22 mouse cellular contexts compared by ENCODE assay signal in the genomic region with DNA sequence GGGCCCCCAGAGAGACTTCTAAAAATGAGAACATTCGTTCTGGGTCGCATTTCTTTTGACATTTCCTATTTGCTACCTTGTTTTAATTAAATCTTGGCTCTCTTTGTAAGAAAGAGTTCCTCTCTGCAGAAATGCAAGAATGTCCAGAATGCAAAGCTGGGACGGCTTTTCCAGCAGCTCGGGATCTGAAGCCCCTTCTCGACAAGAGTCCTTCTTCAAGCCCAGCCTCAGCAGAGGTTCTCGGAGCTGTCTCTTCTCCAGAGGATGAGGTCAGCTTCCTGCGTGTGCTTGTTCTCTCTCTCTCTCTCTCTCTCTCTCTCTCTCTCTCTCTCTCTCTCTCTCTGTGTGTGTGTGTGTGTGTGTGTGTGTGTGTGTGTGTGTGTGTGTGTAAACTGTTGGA. TPM values are rescaled to one million over a fixed set of nuclear protein-coding genes. Genes with fewer than 3 reads are reported as not detected.
DNase-seq lines count a peak whose midpoint lies in the region; ATAC-seq and TF ChIP-seq lines count a peak whose summit lies in the region.
"Had no signal": no experiment of that assay in that cellular context is flagged by ENCODE, and none has a peak within 500 bp of the region (broad histone marks: within the 10 kb centered on the region; RNA-seq: fewer than 3 reads in every experiment).

No protein-coding gene starts in this region.

- H3K4me2 ChIP-seq in heart, embryonic 12.5 days, result no peak overlapping the region
- no peak overlapping the region for H3K4me2 ChIP-seq in liver, embryonic 15.5 days
- H3K4me2 ChIP-seq: forebrain, embryonic 15.5 days; hindbrain, embryonic 14.5 days; midbrain, embryonic 11.5 days had no signal

- no peaks in the 10 kb centered on the region for H3K9me3 ChIP-seq in heart, embryonic 12.5 days (replicated peaks)
- no peaks in the 10 kb centered on the region for H3K9me3 ChIP-seq in liver, embryonic 15.5 days (replicated peaks)
- H3K9me3 ChIP-seq: forebrain, embryonic 15.5 days; G1E had no signal

- TF ChIP-seq EP300 in heart, adult 2 months (IDR thresholded peaks at IDR 0.05; ENCODE audit: insufficient read depth, low read depth, low read length), result no peak

- H3K9ac ChIP-seq in heart, adult 2 months (ENCODE audit: low read depth, low read length), result no peak overlapping the region
- H3K9ac ChIP-seq in heart, embryonic 12.5 days, result no peak overlapping the region
- H3K9ac ChIP-seq in liver, embryonic 15.5 days, result no peak overlapping the region
- H3K9ac ChIP-seq: forebrain, embryonic 15.5 days; hindbrain, embryonic 14.5 days had no signal

- TF ChIP-seq POLR2A in heart, adult 2 months (IDR thresholded peaks at IDR 0.05; ENCODE audit: insufficient read depth, low read depth, low read length), result no peak
- TF ChIP-seq POLR2A in testis, adult 2 months (IDR thresholded peaks at IDR 0.05; ENCODE audit: control insufficient read depth, low read depth, low read length), result no peak

- 0 out of 2 replicates have a peak, but pooled peaks cover 1% of the 10 kb centered on the region for H3K79me2 ChIP-seq in heart, adult 2 months (replicated peaks; ENCODE audit: control insufficient read depth, insufficient read depth, low read length)

- H3K36me3 ChIP-seq in heart, adult 2 months (ENCODE audit: control insufficient read depth, insufficient read depth, low read length), result no peaks in the 10 kb centered on the region
- H3K36me3 ChIP-seq in heart, embryonic 12.5 days, result peaks cover 10% of the 10 kb centered on the region
- H3K36me3 ChIP-seq in testis, adult 2 months (ENCODE audit: control insufficient read depth, insufficient read depth, low read length), result no peaks in the 10 kb centered on the region
- peaks cover 12% of the 10 kb centered on the region for H3K36me3 ChIP-seq in liver, embryonic 15.5 days (replicated peaks)

- no peak for ATAC-seq in heart, embryonic 12.5 days (ENCODE audit: insufficient number of reproducible peaks, low FRiP score)
- no peak for ATAC-seq in liver, embryonic 15.5 days (ENCODE audit: insufficient read depth)
- ATAC-seq: forebrain, embryonic 15.5 days; inflammation-experienced regulatory T-cells, adult 6 months had no signal

- intact Hi-C loops in heart, adult 2 months (cut with DNase I), result loop anchor here (1.0 to 10.0 kb wide), 6 partner anchors 170 to 375 kb away; a partner anchor contains a TSS

- H3K4me3 ChIP-seq in heart, adult 2 months, result no peak overlapping the region
- no peak overlapping the region for H3K4me3 ChIP-seq in heart, embryonic 12.5 days
- no peak overlapping the region for H3K4me3 ChIP-seq in testis, adult 2 months (ENCODE audit: control insufficient read depth, low read depth, low read length)
- H3K4me3 ChIP-seq in liver, embryonic 15.5 days (replicated peaks), result no peak overlapping the region
- H3K4me3 ChIP-seq: forebrain, embryonic 15.5 days had no signal

- no peak for TF ChIP-seq CTCF in heart, adult 2 months (IDR thresholded peaks at IDR 0.05)
- no peak for TF ChIP-seq CTCF in testis, adult 2 months (IDR thresholded peaks at IDR 0.05; ENCODE audit: control insufficient read depth, insufficient read depth, insufficient replicate concordance, low read depth, low read length)

- H3K27me3 ChIP-seq in heart, adult 2 months (ENCODE audit: control insufficient read depth, insufficient read depth, low read length), result no peaks in the 10 kb centered on the region
- H3K27me3 ChIP-seq in heart, embryonic 12.5 days (replicated peaks), result 0 out of 2 replicates have a peak, but pooled peaks cover 2% of the 10 kb centered on the region
- no peaks in the 10 kb centered on the region for H3K27me3 ChIP-seq in testis, adult 2 months (ENCODE audit: control insufficient read depth, insufficient read depth, low read length)
- H3K27me3 ChIP-seq in liver, embryonic 15.5 days, result no peaks in the 10 kb centered on the region
- H3K27me3 ChIP-seq: forebrain, embryonic 15.5 days had no signal

- WGBS in heart, adult 2 months, result 37% methylated on average over 7 of the region's 7 CpGs
- WGBS in heart, embryonic 12.5 days, result 56% methylated on average over 7 of the region's 7 CpGs
- WGBS in liver, embryonic 15.5 days (ENCODE audit: insufficient replicate concordance), result 60% methylated on average over 7 of the region's 7 CpGs

- peak in 1 of 2 experiments; percentile 26 for DNase-seq in heart, adult 2 months
- DNase-seq in testis, postnatal 10 days (ENCODE audit: low spot score), result no peak
- no peak for DNase-seq in right cerebral cortex, postnatal 25 days
- DNase-seq in right cerebral cortex, postnatal 36 days (ENCODE audit: low spot score in 2 of 2), result no peak
- DNase-seq: adrenal gland, adult 8-10 months; B cell, adult 2 months; cerebellum, adult 11-12 months; cerebellum, postnatal 25 days; kidney, adult 18-20 months; kidney, postnatal 10 days; lung, adult 2 months; lung, postnatal 14 days; right cerebral cortex, adult 18-20 months; thymus, postnatal 25 days had no signal

- peaks cover 1% of the 10 kb centered on the region; the same call in 1 of the 2 replicates for H3K4me1 ChIP-seq in heart, adult 2 months (ENCODE audit: control insufficient read depth, insufficient read depth, low read length)
- peaks cover 22% of the 10 kb centered on the region for H3K4me1 ChIP-seq in heart, embryonic 12.5 days (replicated peaks)
- H3K4me1 ChIP-seq in testis, adult 2 months (ENCODE audit: control insufficient read depth, insufficient read depth, low read length), result peaks cover 17% of the 10 kb centered on the region
- H3K4me1 ChIP-seq in liver, embryonic 15.5 days (replicated peaks), result peaks cover 58% of the 10 kb centered on the region

- peak overlapping the region; percentile 31; the same call in 1 of the 2 replicates for H3K27ac ChIP-seq in heart, adult 2 months
- no peak overlapping the region for H3K27ac ChIP-seq in heart, embryonic 12.5 days (ENCODE audit: poor library complexity, severe bottlenecking)
- peak overlapping the region; percentile 52 for H3K27ac ChIP-seq in testis, adult 2 months (ENCODE audit: control insufficient read depth, insufficient read depth, low read depth, low read length)
- peak overlapping the region; percentile 95; the same call in 1 of the 2 replicates for H3K27ac ChIP-seq in liver, embryonic 15.5 days (replicated peaks)
- H3K27ac ChIP-seq: forebrain, embryonic 15.5 days; hindbrain, embryonic 14.5 days had no signal

RNA-seq across cellular contexts. Expression of a gene that starts 1.8 kb away (rescaled TPM):
- 100 to 1,000 TPM in 1 of 2 experiments, 10 to 100 TPM in 1; 76.8 to 112 TPM for total RNA-seq in heart, adult 2 months (2021)
- polyA plus RNA-seq in heart, adult 2 months (2012; rRNA removed), result 44.7 and 55.9 TPM in 2 replicates
- 74.4 and 75.2 TPM in 2 replicates for polyA plus RNA-seq in heart, embryonic 12.5 days (2016; fragmentation: Nextera tagmentation; extraction: Ambion mirVana)
- 80.5 and 86.1 TPM in 2 replicates for polyA plus RNA-seq in testis, adult 2 months (2012; rRNA removed)
- polyA plus RNA-seq in liver, embryonic 15.5 days (2015; fragmentation: Nextera tagmentation; extraction: Ambion mirVana), result 30.7 and 31.7 TPM in 2 replicates

RNA-seq across cellular contexts. Expression of a gene that starts 2.2 kb away (rescaled TPM):
- 1 to 10 TPM; 6.2 to 7.8 TPM for total RNA-seq in heart, adult 2 months (2021)
- 3.1 and 4.7 TPM in 2 replicates for polyA plus RNA-seq in heart, adult 2 months (2012; rRNA removed)
- 11.6 and 13.3 TPM in 2 replicates for polyA plus RNA-seq in heart, embryonic 12.5 days (2016; fragmentation: Nextera tagmentation; extraction: Ambion mirVana)
- polyA plus RNA-seq in testis, adult 2 months (2012; rRNA removed), result 5.7 and 6.0 TPM in 2 replicates
- 42.5 and 42.7 TPM in 2 replicates for polyA plus RNA-seq in liver, embryonic 15.5 days (2015; fragmentation: Nextera tagmentation; extraction: Ambion mirVana)
